Mouse (Mus musculus) kidney, embryonic 14.5 days (tissue): ENCODE data around the gene Cgref1. TPM values are rescaled to one million over a fixed set of nuclear protein-coding genes. Genes with fewer than 3 reads are reported as not detected.
A peak's percentile ranks its signal among the peaks of the same experiment; 100 is the strongest.

Experiments used
- ATAC-seq: fragments of 200-750 bp; cut with Nextera tagmentation; 2 replicates; pipeline ENCODE4 v1.8.0; 2017; ENCODE audit warnings: moderate number of reproducible peaks, mild to moderate bottlenecking, moderate TSS enrichment, moderate library complexity; ENCODE audit not compliant: low FRiP score, low TSS enrichment
- H3K27ac ChIP-seq: fragments of 300-500 bp; sonication (generic); 2 replicates; pipeline ENCODE4 v1.5.1; 2014; ENCODE audit warnings: low read depth, mild to moderate bottlenecking, low read length, moderate library complexity, mixed read lengths
- H3K27me3 ChIP-seq: fragments of 300-500 bp; sonication (generic); 2 replicates; pipeline ENCODE4 v1.6.1; 2014; ENCODE audit warnings: mild to moderate bottlenecking, low read length; ENCODE audit not compliant: control insufficient read depth, insufficient read depth
- H3K36me3 ChIP-seq: fragments of 300-500 bp; sonication (generic); 2 replicates; pipeline ENCODE4 v1.6.1; 2014; ENCODE audit warnings: low read length, mixed read lengths; ENCODE audit not compliant: control insufficient read depth, insufficient read depth
- H3K4me1 ChIP-seq: fragments of 300-500 bp; sonication (generic); 2 replicates; pipeline ENCODE4 v1.6.1; 2014; ENCODE audit warnings: low read length, mixed read lengths; ENCODE audit not compliant: control insufficient read depth, insufficient read depth
- H3K4me2 ChIP-seq: fragments of 300-500 bp; sonication (generic); replicated peaks from 2 replicates; pipeline ENCODE4 v1.6.1; 2014; ENCODE audit warnings: low read depth, mild to moderate bottlenecking, low read length
- H3K4me3 ChIP-seq: fragments of 300-500 bp; sonication (generic); 2 replicates; pipeline ENCODE4 v1.5.1; 2014; ENCODE audit warnings: mild to moderate bottlenecking, low read length
- H3K9ac ChIP-seq: fragments of 300-500 bp; sonication (generic); 2 replicates; pipeline ENCODE4 v1.6.1; 2014; ENCODE audit warnings: low read depth, mild to moderate bottlenecking, low read length, moderate library complexity
- H3K9me3 ChIP-seq: fragments of 300-500 bp; sonication (generic); 2 replicates; pipeline ENCODE4 v1.6.1; 2016; ENCODE audit warnings: low read length; ENCODE audit not compliant: control insufficient read depth
- WGBS: fragments of 180-500 bp; shearing (Covaris S2); extraction: QIAGEN DNeasy Blood & Tissue Kit; methylation state at CpG from one replicate; pipeline ENCODE4 v1.1.7; 2014; 5-methylcytosine and 5-hydroxymethylcytosine counted together
- polyA plus RNA-seq: library from polyadenylated mRNA; unstranded; fragments of >200 nt; fragmentation: Nextera tagmentation; extraction: Ambion mirVana; gene quantifications from 2 replicates; pipeline ENCODE4 v1.2.1, GENCODE M21; 2014

Gene Cgref1
- polyA plus RNA-seq, 1 experiment from 2014 or later, result 10.4 TPM

- peaks cover 14% of the 10 kb centered on the region for H3K4me1 ChIP-seq
- H3K27ac ChIP-seq, result peak overlapping the region; percentile 96
- no peaks in the 10 kb centered on the region for H3K27me3 ChIP-seq
- H3K36me3 ChIP-seq, result peaks cover 12% of the 10 kb centered on the region
- H3K4me2 ChIP-seq, result peak overlapping the region; percentile 90
- H3K9me3 ChIP-seq, result no peaks in the 10 kb centered on the region
- peak overlapping the region; percentile 72 for H3K9ac ChIP-seq
- peak overlapping the region; percentile 80 for H3K4me3 ChIP-seq
- under 1% methylated on average over 19 of the region's 19 CpGs for WGBS
- ATAC-seq, result peak; percentile 65
Measured at GRCm38 (mm10) chr5:30887331-30887761, 58.0 kb downstream of the Cgref1 start.

GRCm38 (mm10) chr5:30886731-30887130, 58.7 kb downstream of the Cgref1 start:
- WGBS, result 28% methylated on average over 5 of the region's 5 CpGs
- Histone ChIP-seq H3K4me2 (peak overlapping the region; percentile 90), H3K9ac (peak overlapping the region; percentile 72; the same call in 1 of the 2 replicates), H3K36me3 (peaks cover 6% of the 10 kb centered on the region), H3K27me3 (no peaks in the 10 kb centered on the region), H3K27ac (peak overlapping the region; percentile 96; the same call in 1 of the 2 replicates), H3K4me1 (peaks cover 14% of the 10 kb centered on the region), H3K9me3 (no peaks in the 10 kb centered on the region), H3K4me3 (peak overlapping the region; percentile 80)
- ATAC-seq, result no peak

- no peak for ATAC-seq
- Histone ChIP-seq H3K27ac (no peak overlapping the region), H3K9ac (peak overlapping the region; percentile 72; the same call in 1 of the 2 replicates), H3K4me3 (no peak overlapping the region), H3K4me2 (peak overlapping the region; percentile 90), H3K36me3 (peaks cover 1% of the 10 kb centered on the region; the same call in 1 of the 2 replicates), H3K9me3 (no peaks in the 10 kb centered on the region), H3K4me1 (peaks cover 14% of the 10 kb centered on the region), H3K27me3 (no peaks in the 10 kb centered on the region)
- WGBS, result 42% methylated on average over 4 of the region's 4 CpGs
Measured at GRCm38 (mm10) chr5:30886209-30886608, 59.2 kb downstream of the Cgref1 start.

Other genes starting within 250 kb of the Cgref1 start
- 3.8 and 7.2 TPM in 2 replicates for gene Dpysl5, start 234.0 kb downstream of the Cgref1 start, polyA plus RNA-seq
- gene Mapre3, start 130.9 kb downstream of the Cgref1 start, polyA plus RNA-seq, result 13.6 and 19.3 TPM in 2 replicates
- gene Tmem214, start 77.6 kb downstream of the Cgref1 start, polyA plus RNA-seq, result 53.1 and 65.1 TPM in 2 replicates
- 19.5 and 27.1 TPM in 2 replicates for gene Agbl5, start 56.9 kb downstream of the Cgref1 start, polyA plus RNA-seq
- gene Ost4, start 37.8 kb downstream of the Cgref1 start, polyA plus RNA-seq, result 500 and 653 TPM in 2 replicates
- gene Emilin1, start 32.2 kb downstream of the Cgref1 start, polyA plus RNA-seq, result 170 and 191 TPM in 2 replicates
- gene Khk, start 24.2 kb downstream of the Cgref1 start, polyA plus RNA-seq, result 29.7 and 31.4 TPM in 2 replicates
- 97.6 and 99.5 TPM in 2 replicates for gene Preb, start 14.8 kb upstream of the Cgref1 start, polyA plus RNA-seq
- gene Tcf23, start 23.1 kb upstream of the Cgref1 start, polyA plus RNA-seq, result 0.51 and 0.83 TPM in 2 replicates
- 144 and 160 TPM in 2 replicates for gene Atraid, start 102.7 kb upstream of the Cgref1 start, polyA plus RNA-seq
- 5.5 and 10.9 TPM in 2 replicates for gene Slc5a6, start 103.3 kb upstream of the Cgref1 start, polyA plus RNA-seq
- gene Cad, start 109.2 kb upstream of the Cgref1 start, polyA plus RNA-seq, result 35.4 and 40.5 TPM in 2 replicates
- not detected in 2 replicates for gene Dnajc5g, start 160.7 kb upstream of the Cgref1 start, polyA plus RNA-seq
- gene Slc30a3, start 162.6 kb upstream of the Cgref1 start, polyA plus RNA-seq, result 1.9 and 3.4 TPM in 2 replicates
- gene Trim54, start 171.1 kb upstream of the Cgref1 start, polyA plus RNA-seq, result not detected in 2 replicates
- gene Ucn, start 193.2 kb upstream of the Cgref1 start, polyA plus RNA-seq, result not detected in 2 replicates
- gene Mpv17, start 208.7 kb upstream of the Cgref1 start, polyA plus RNA-seq, result 67.5 and 68.3 TPM in 2 replicates
- 1.4 and 1.6 TPM in 2 replicates for gene Gm29609, start 234.3 kb upstream of the Cgref1 start, polyA plus RNA-seq
- gene Gtf3c2, start 234.6 kb upstream of the Cgref1 start, polyA plus RNA-seq, result 51.6 and 85.6 TPM in 2 replicates
- 110 and 133 TPM in 2 replicates for gene Snx17, start 247.6 kb upstream of the Cgref1 start, polyA plus RNA-seq
- gene Eif2b4, start 247.8 kb upstream of the Cgref1 start, polyA plus RNA-seq, result 60.1 and 67.3 TPM in 2 replicates